Comparison of ENCODE assay signal across 22 mouse cellular contexts in the genomic region with DNA sequence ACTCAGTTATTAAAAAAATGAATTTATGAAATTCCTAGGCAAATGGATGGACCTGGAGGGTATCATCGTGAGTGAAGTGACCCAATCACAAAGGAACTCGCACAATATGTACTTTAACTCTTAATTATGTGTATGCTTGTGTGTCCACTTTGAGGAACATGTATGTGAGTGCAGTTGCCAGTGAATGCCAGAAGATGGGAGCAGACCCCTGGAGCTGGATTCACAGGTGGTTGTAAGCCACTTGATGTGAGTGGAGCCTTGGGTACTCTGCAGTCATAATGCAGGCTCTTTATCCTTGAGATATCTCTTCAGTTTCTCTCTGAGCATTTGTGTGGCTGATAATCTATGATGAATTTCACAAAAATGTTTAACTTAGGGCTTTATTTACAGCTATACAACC.
DNase-seq lines count a peak whose midpoint lies in the region; ATAC-seq and TF ChIP-seq lines count a peak whose summit lies in the region.
"Had no signal": no experiment of that assay in that cellular context is flagged by ENCODE, and none has a peak within 500 bp of the region (broad histone marks: within the 10 kb centered on the region; RNA-seq: fewer than 3 reads in every experiment).

No protein-coding gene starts in this region.

- H3K9ac ChIP-seq in heart, adult 2 months (ENCODE audit: low read depth, low read length) = no peak overlapping the region
- H3K9ac ChIP-seq in heart, embryonic 12.5 days = no peak overlapping the region
- no peak overlapping the region for H3K9ac ChIP-seq in lung, embryonic 14.5 days
- H3K9ac ChIP-seq in stomach, postnatal 0 days (ENCODE audit: low read length) = no peak overlapping the region
- H3K9ac ChIP-seq: embryonic facial prominence, embryonic 12.5 days; forebrain, embryonic 12.5 days; liver, embryonic 15.5 days; midbrain, embryonic 12.5 days; neural tube, embryonic 15.5 days; stomach, embryonic 15.5 days had no signal

- no peak overlapping the region for H3K4me3 ChIP-seq in heart, adult 2 months
- no peak overlapping the region for H3K4me3 ChIP-seq in heart, embryonic 12.5 days
- H3K4me3 ChIP-seq in lung, embryonic 14.5 days (ENCODE audit: low read depth, low read length) = no peak overlapping the region
- no peak overlapping the region for H3K4me3 ChIP-seq in lung, adult 2 months (replicated peaks; ENCODE audit: extremely low read depth, low read depth, low read length)
- no peak overlapping the region for H3K4me3 ChIP-seq in stomach, postnatal 0 days (ENCODE audit: low read depth, low read length)
- H3K4me3 ChIP-seq in gastrocnemius, adult 2 months = no peak overlapping the region
- H3K4me3 ChIP-seq: embryonic facial prominence, embryonic 12.5 days; forebrain, embryonic 12.5 days; liver, embryonic 15.5 days; midbrain, embryonic 12.5 days; neural tube, embryonic 15.5 days; stomach, embryonic 15.5 days had no signal

- 63% methylated on average over 2 of the region's 2 CpGs for WGBS in heart, adult 2 months
- WGBS in heart, embryonic 12.5 days = 76% methylated on average over 2 of the region's 2 CpGs
- 81% methylated on average over 2 of the region's 2 CpGs for WGBS in lung, embryonic 14.5 days
- WGBS in lung, adult 2 months = 76% methylated on average over 2 of the region's 2 CpGs
- 72% methylated on average over 2 of the region's 2 CpGs for WGBS in stomach, postnatal 0 days

- no peak for DNase-seq in heart, adult 2 months
- DNase-seq in kidney, postnatal 10 days = peak; percentile 9
- DNase-seq in kidney, adult 8-10 months = no peak
- DNase-seq in lung, embryonic 14.5 days = no peak
- DNase-seq in lung, adult 2 months = no peak
- DNase-seq in stomach, postnatal 0 days (ENCODE audit: low spot score) = peak; percentile 15
- no peak for DNase-seq in gastrocnemius, adult 2 months
- DNase-seq: adrenal gland, postnatal 14 days; cerebellum, adult 2 months; gastrocnemius, postnatal 36 days; liver; lung, postnatal 10 days; right cerebral cortex, adult 18-20 months; thymus, adult 18-20 months; thymus, postnatal 36 days had no signal

- H3K4me1 ChIP-seq in heart, adult 2 months (ENCODE audit: control insufficient read depth, insufficient read depth, low read length) = no peaks in the 10 kb centered on the region
- no peaks in the 10 kb centered on the region for H3K4me1 ChIP-seq in heart, embryonic 12.5 days (replicated peaks)
- no peaks in the 10 kb centered on the region for H3K4me1 ChIP-seq in lung, embryonic 14.5 days (ENCODE audit: insufficient read depth)
- no peaks in the 10 kb centered on the region for H3K4me1 ChIP-seq in lung, adult 2 months (ENCODE audit: control insufficient read depth, insufficient read depth, low read length)
- H3K4me1 ChIP-seq in stomach, postnatal 0 days (replicated peaks; ENCODE audit: control insufficient read depth, insufficient read depth) = no peaks in the 10 kb centered on the region
- H3K4me1 ChIP-seq: embryonic facial prominence, embryonic 12.5 days; forebrain, embryonic 12.5 days; liver, embryonic 15.5 days; midbrain, embryonic 12.5 days; neural tube, embryonic 15.5 days; stomach, embryonic 15.5 days had no signal

- H3K36me3 ChIP-seq in heart, adult 2 months (ENCODE audit: control insufficient read depth, insufficient read depth, low read length) = no peaks in the 10 kb centered on the region
- no peaks in the 10 kb centered on the region for H3K36me3 ChIP-seq in heart, embryonic 12.5 days
- no peaks in the 10 kb centered on the region for H3K36me3 ChIP-seq in lung, embryonic 14.5 days (ENCODE audit: insufficient read depth)
- no peaks in the 10 kb centered on the region for H3K36me3 ChIP-seq in stomach, postnatal 0 days (ENCODE audit: control insufficient read depth, insufficient read depth, low read length)
- H3K36me3 ChIP-seq: embryonic facial prominence, embryonic 12.5 days; forebrain, embryonic 12.5 days; liver, embryonic 15.5 days; midbrain, embryonic 12.5 days; neural tube, embryonic 15.5 days; stomach, embryonic 15.5 days had no signal

- H3K27me3 ChIP-seq in heart, adult 2 months (ENCODE audit: control insufficient read depth, insufficient read depth, low read length) = no peaks in the 10 kb centered on the region
- no peaks in the 10 kb centered on the region for H3K27me3 ChIP-seq in heart, embryonic 12.5 days (replicated peaks)
- no peaks in the 10 kb centered on the region for H3K27me3 ChIP-seq in lung, embryonic 14.5 days (ENCODE audit: insufficient read depth, low read length)
- H3K27me3 ChIP-seq in stomach, postnatal 0 days (ENCODE audit: control insufficient read depth, insufficient read depth, low read length) = no peaks in the 10 kb centered on the region
- H3K27me3 ChIP-seq: embryonic facial prominence, embryonic 12.5 days; forebrain, embryonic 12.5 days; liver, embryonic 15.5 days; midbrain, embryonic 12.5 days; neural tube, embryonic 15.5 days; stomach, embryonic 15.5 days had no signal

- no peak overlapping the region for H3K27ac ChIP-seq in heart, adult 2 months
- H3K27ac ChIP-seq in heart, embryonic 12.5 days (ENCODE audit: poor library complexity, severe bottlenecking) = no peak overlapping the region
- no peak overlapping the region for H3K27ac ChIP-seq in lung, embryonic 14.5 days (ENCODE audit: low read depth)
- H3K27ac ChIP-seq in stomach, postnatal 0 days (replicated peaks) = no peak overlapping the region
- no peak overlapping the region for H3K27ac ChIP-seq in gastrocnemius, adult 2 months
- H3K27ac ChIP-seq: embryonic facial prominence, embryonic 12.5 days; forebrain, embryonic 12.5 days; liver, embryonic 15.5 days; midbrain, embryonic 12.5 days; neural tube, embryonic 15.5 days; stomach, embryonic 15.5 days had no signal

- no peak for TF ChIP-seq EP300 in heart, adult 2 months (IDR thresholded peaks at IDR 0.05; ENCODE audit: insufficient read depth, low read depth, low read length)
- TF ChIP-seq EP300 in stomach, postnatal 0 days (optimal IDR thresholded peaks at IDR 0.05) = no peak

- no peak for ATAC-seq in heart, embryonic 12.5 days (ENCODE audit: insufficient number of reproducible peaks, low FRiP score)
- no peak for ATAC-seq in lung, embryonic 14.5 days (ENCODE audit: insufficient read depth)
- ATAC-seq in stomach, postnatal 0 days (ENCODE audit: low FRiP score, low TSS enrichment) = no peak

- TF ChIP-seq POLR2A in heart, adult 2 months (IDR thresholded peaks at IDR 0.05; ENCODE audit: insufficient read depth, low read depth, low read length) = no peak
- TF ChIP-seq POLR2A in lung, adult 2 months (IDR thresholded peaks at IDR 0.05; ENCODE audit: borderline replicate concordance, extremely low read depth, low read depth, low read length) = no peak

- H3K4me2 ChIP-seq in heart, embryonic 12.5 days = no peak overlapping the region
- H3K4me2 ChIP-seq in lung, embryonic 14.5 days = no peak overlapping the region
- H3K4me2 ChIP-seq in stomach, postnatal 0 days (replicated peaks; ENCODE audit: low read depth) = no peak overlapping the region
- H3K4me2 ChIP-seq: embryonic facial prominence, embryonic 12.5 days; forebrain, embryonic 12.5 days; liver, embryonic 15.5 days; midbrain, embryonic 12.5 days; neural tube, embryonic 15.5 days; stomach, embryonic 15.5 days had no signal

- H3K79me2 ChIP-seq in heart, adult 2 months (replicated peaks; ENCODE audit: control insufficient read depth, insufficient read depth, low read length) = no peaks in the 10 kb centered on the region

- H3K9me3 ChIP-seq in heart, embryonic 12.5 days (replicated peaks) = no peaks in the 10 kb centered on the region
- H3K9me3 ChIP-seq in lung, embryonic 14.5 days (ENCODE audit: low read depth, low read length) = no peaks in the 10 kb centered on the region
- H3K9me3 ChIP-seq in stomach, postnatal 0 days (ENCODE audit: control insufficient read depth, low read length) = no peaks in the 10 kb centered on the region
- H3K9me3 ChIP-seq: embryonic facial prominence, embryonic 12.5 days; forebrain, embryonic 12.5 days; liver, embryonic 15.5 days; midbrain, embryonic 12.5 days; neural tube, embryonic 15.5 days; stomach, embryonic 15.5 days had no signal

- TF ChIP-seq CTCF in heart, adult 2 months (IDR thresholded peaks at IDR 0.05) = peak; percentile 48
- TF ChIP-seq CTCF in lung, embryonic 14.5 days (IDR thresholded peaks at IDR 0.05; ENCODE audit: low read depth) = peak; percentile 27; the same call in 1 of the 2 replicates
- no peak for TF ChIP-seq CTCF in lung, adult 2 months (IDR thresholded peaks at IDR 0.05; ENCODE audit: insufficient read depth, low read length)
- peak; percentile 53 for TF ChIP-seq CTCF in stomach, postnatal 0 days (IDR thresholded peaks at IDR 0.05; ENCODE audit: low read depth)
- no peak for TF ChIP-seq CTCF in gastrocnemius, adult 2 months (IDR thresholded peaks at IDR 0.05)

- intact Hi-C loops in heart, adult 2 months (cut with DNase I) = no loop called here
- intact Hi-C loops in gastrocnemius, adult 2 months (cut with DNase I) = no loop called here

Comparison
In these comparisons a context has a peak if more than half of its experiments do, and no peak if none do; other contexts are left out.
1. DNase-seq: peak in kidney, postnatal 10 days (single experiment) and stomach, postnatal 0 days (single experiment); none in heart, adult 2 months (0 of 2), kidney, adult 8-10 months (0 of 2), lung, embryonic 14.5 days (single experiment), lung, adult 2 months (single experiment) and gastrocnemius, adult 2 months (single experiment).
2. CTCF ChIP-seq: peak in heart, adult 2 months (single experiment), lung, embryonic 14.5 days (single experiment) and stomach, postnatal 0 days (single experiment); none in lung, adult 2 months (single experiment) and gastrocnemius, adult 2 months (single experiment).